ENCODE assay signal across 17 mouse cellular contexts in the genomic region with DNA sequence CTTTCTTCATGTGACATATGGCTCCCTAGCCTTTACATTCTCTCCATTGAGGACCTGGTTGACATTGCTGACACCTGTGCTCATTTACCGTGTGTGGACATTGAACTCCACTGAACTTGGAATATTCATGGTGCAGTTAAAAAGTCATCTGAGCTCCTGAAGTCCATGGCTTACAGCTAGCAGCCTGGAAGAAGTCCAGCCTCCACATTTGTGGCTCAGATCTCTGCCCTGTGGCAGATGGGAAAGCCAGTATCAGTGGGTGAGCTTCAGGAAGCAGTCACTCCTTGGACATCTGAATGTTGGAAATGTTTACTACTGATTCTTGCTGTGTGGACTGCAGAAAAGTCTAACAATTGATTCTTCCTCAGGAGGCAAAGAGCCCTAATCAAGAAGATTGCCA. TPM values are rescaled to one million over a fixed set of nuclear protein-coding genes. Genes with fewer than 3 reads are reported as not detected.
DNase-seq lines count a peak whose midpoint lies in the region; ATAC-seq and TF ChIP-seq lines count a peak whose summit lies in the region.
"Had no signal": no experiment of that assay in that cellular context is flagged by ENCODE, and none has a peak within 500 bp of the region (broad histone marks: within the 10 kb centered on the region; RNA-seq: fewer than 3 reads in every experiment).

No protein-coding gene starts in this region.

- H3K9ac ChIP-seq in heart, embryonic 12.5 days = no peak overlapping the region
- no peak overlapping the region for H3K9ac ChIP-seq in liver, embryonic 12.5 days
- H3K9ac ChIP-seq in liver, postnatal 0 days (replicated peaks) = no peak overlapping the region
- H3K9ac ChIP-seq: forebrain, postnatal 0 days; heart, embryonic 13.5 days; hindbrain, embryonic 14.5 days; intestine, embryonic 15.5 days; limb, embryonic 15.5 days; midbrain, embryonic 13.5 days; neural tube, embryonic 12.5 days had no signal

- H3K27ac ChIP-seq in heart, embryonic 12.5 days (ENCODE audit: poor library complexity, severe bottlenecking) = no peak overlapping the region
- H3K27ac ChIP-seq in liver, embryonic 12.5 days = peak overlapping the region; percentile 61
- no peak overlapping the region for H3K27ac ChIP-seq in liver, postnatal 0 days (ENCODE audit: low read depth)
- H3K27ac ChIP-seq: forebrain, embryonic 10.5 days; hindbrain, embryonic 14.5 days; intestine, embryonic 15.5 days; neural tube, embryonic 12.5 days had no signal

- DNase-seq in heart, adult 11 months = peak; percentile 78
- DNase-seq in liver, postnatal 0 days = no peak
- DNase-seq in cerebellum, adult 8-10 months = peak; percentile 84
- peak; percentile 3 for DNase-seq in induced T-regulatory cell, adult 2 months (ENCODE audit: low read depth)
- no peak for DNase-seq in lung, postnatal 10 days
- DNase-seq in layer of hippocampus, adult 9-10 months (ENCODE audit: low spot score) = no peak
- DNase-seq: forebrain, postnatal 0 days had no signal

- H3K27me3 ChIP-seq in heart, embryonic 12.5 days (replicated peaks) = no peaks in the 10 kb centered on the region
- H3K27me3 ChIP-seq in liver, embryonic 12.5 days (replicated peaks) = no peaks in the 10 kb centered on the region
- H3K27me3 ChIP-seq in liver, postnatal 0 days (ENCODE audit: insufficient read depth, low read length) = no peaks in the 10 kb centered on the region
- H3K27me3 ChIP-seq: heart, embryonic 13.5 days; intestine, embryonic 15.5 days; limb, embryonic 15.5 days; midbrain, embryonic 13.5 days; neural tube, embryonic 12.5 days had no signal

- no peaks in the 10 kb centered on the region for H3K9me3 ChIP-seq in heart, embryonic 12.5 days (replicated peaks)
- no peaks in the 10 kb centered on the region for H3K9me3 ChIP-seq in liver, embryonic 12.5 days (replicated peaks)
- H3K9me3 ChIP-seq in liver, postnatal 0 days (ENCODE audit: low read length) = no peaks in the 10 kb centered on the region
- H3K9me3 ChIP-seq: forebrain, embryonic 10.5 days; heart, embryonic 13.5 days; intestine, embryonic 15.5 days; limb, embryonic 15.5 days; midbrain, embryonic 13.5 days; neural tube, embryonic 12.5 days had no signal

- no peak for TF ChIP-seq EP300 in liver, postnatal 0 days (IDR thresholded peaks at IDR 0.05; ENCODE audit: low read depth)

- H3K36me3 ChIP-seq in heart, embryonic 12.5 days = peaks cover 7% of the 10 kb centered on the region; the same call in 1 of the 2 replicates
- H3K36me3 ChIP-seq in liver, embryonic 12.5 days = peaks cover 21% of the 10 kb centered on the region
- peaks cover 4% of the 10 kb centered on the region for H3K36me3 ChIP-seq in liver, postnatal 0 days (replicated peaks; ENCODE audit: insufficient read depth, low read length)
- H3K36me3 ChIP-seq: intestine, embryonic 15.5 days had no signal

- H3K4me2 ChIP-seq in heart, embryonic 12.5 days = no peak overlapping the region
- no peak overlapping the region for H3K4me2 ChIP-seq in liver, embryonic 12.5 days
- H3K4me2 ChIP-seq in liver, postnatal 0 days (ENCODE audit: low read depth, low read length) = no peak overlapping the region
- H3K4me2 ChIP-seq: intestine, embryonic 15.5 days; limb, embryonic 15.5 days had no signal

- TF ChIP-seq CTCF in liver, postnatal 0 days (IDR thresholded peaks at IDR 0.05; ENCODE audit: low read depth) = no peak

- no peak overlapping the region for H3K4me3 ChIP-seq in heart, embryonic 12.5 days
- no peak overlapping the region for H3K4me3 ChIP-seq in liver, embryonic 12.5 days
- H3K4me3 ChIP-seq in liver, postnatal 0 days (ENCODE audit: low read depth, low read length) = no peak overlapping the region
- H3K4me3 ChIP-seq: layer of hippocampus, adult 2 months; midbrain, embryonic 13.5 days; neural tube, embryonic 12.5 days had no signal

- 79% methylated on average over 1 of the region's 1 CpGs for WGBS in heart, embryonic 12.5 days
- 69% methylated on average over 1 of the region's 1 CpGs for WGBS in liver, embryonic 12.5 days (ENCODE audit: insufficient replicate concordance)
- WGBS in liver, postnatal 0 days (ENCODE audit: insufficient replicate concordance) = 74% methylated on average over 1 of the region's 1 CpGs

- no peak for ATAC-seq in heart, embryonic 12.5 days (ENCODE audit: insufficient number of reproducible peaks, low FRiP score)
- ATAC-seq in liver, embryonic 12.5 days = no peak
- ATAC-seq in liver, postnatal 0 days = no peak
- ATAC-seq: forebrain, postnatal 0 days; intestine, embryonic 15.5 days had no signal

- peaks cover 7% of the 10 kb centered on the region for H3K4me1 ChIP-seq in heart, embryonic 12.5 days (replicated peaks)
- peaks cover 17% of the 10 kb centered on the region for H3K4me1 ChIP-seq in liver, embryonic 12.5 days
- peaks cover 11% of the 10 kb centered on the region for H3K4me1 ChIP-seq in liver, postnatal 0 days (ENCODE audit: insufficient read depth)

RNA-seq across cellular contexts. Expression of a gene that starts 1.2 kb away (rescaled TPM):
- polyA plus RNA-seq in heart, embryonic 12.5 days (2016; fragmentation: Nextera tagmentation; extraction: Ambion mirVana) = 38.1 and 38.5 TPM in 2 replicates
- 40.7 and 43.4 TPM in 2 replicates for polyA plus RNA-seq in liver, embryonic 12.5 days (2016; fragmentation: Nextera tagmentation; extraction: Ambion mirVana)
- polyA plus RNA-seq in liver, postnatal 0 days (2015; fragmentation: Nextera tagmentation; extraction: Ambion mirVana) = 36.0 and 37.4 TPM in 2 replicates

RNA-seq across cellular contexts. Expression of a gene that starts 29.9 kb away (rescaled TPM):
- polyA plus RNA-seq in heart, embryonic 12.5 days (2016; fragmentation: Nextera tagmentation; extraction: Ambion mirVana) = 17.9 and 18.2 TPM in 2 replicates
- polyA plus RNA-seq in liver, embryonic 12.5 days (2016; fragmentation: Nextera tagmentation; extraction: Ambion mirVana) = 171 and 179 TPM in 2 replicates
- polyA plus RNA-seq in liver, postnatal 0 days (2015; fragmentation: Nextera tagmentation; extraction: Ambion mirVana) = 49.1 and 54.9 TPM in 2 replicates

RNA-seq across cellular contexts. Expression of a gene that starts 30.2 kb away (rescaled TPM):
- polyA plus RNA-seq in heart, embryonic 12.5 days (2016; fragmentation: Nextera tagmentation; extraction: Ambion mirVana) = 2.0 and 2.8 TPM in 2 replicates
- polyA plus RNA-seq in liver, embryonic 12.5 days (2016; fragmentation: Nextera tagmentation; extraction: Ambion mirVana) = 2.1 and 3.6 TPM in 2 replicates
- polyA plus RNA-seq in liver, postnatal 0 days (2015; fragmentation: Nextera tagmentation; extraction: Ambion mirVana) = 2.9 and 3.2 TPM in 2 replicates

RNA-seq across cellular contexts. Expression of a gene that starts 36.5 kb away (rescaled TPM):
- polyA plus RNA-seq in heart, embryonic 12.5 days (2016; fragmentation: Nextera tagmentation; extraction: Ambion mirVana) = 19.6 and 20.9 TPM in 2 replicates
- 16.1 and 18.3 TPM in 2 replicates for polyA plus RNA-seq in liver, embryonic 12.5 days (2016; fragmentation: Nextera tagmentation; extraction: Ambion mirVana)
- polyA plus RNA-seq in liver, postnatal 0 days (2015; fragmentation: Nextera tagmentation; extraction: Ambion mirVana) = 5.4 and 6.6 TPM in 2 replicates

Comparison
In these comparisons a context has a peak if more than half of its experiments do, and no peak if none do; other contexts are left out.
1. DNase-seq: peak in heart, adult 11 months (single experiment), cerebellum, adult 8-10 months (single experiment) and induced T-regulatory cell, adult 2 months (single experiment); none in liver, postnatal 0 days (single experiment), lung, postnatal 10 days (single experiment) and layer of hippocampus, adult 9-10 months (single experiment).